Mouse (Mus musculus) heart, postnatal 25 days (tissue): ENCODE measurements around the gene Pink1. TPM values are rescaled to one million over a fixed set of nuclear protein-coding genes. Genes with fewer than 3 reads are reported as not detected.

Experiments
- DNase-seq: peaks from one replicate; pipeline ENCODE4 v3.0.0; 2022; ENCODE audit warnings: low spot score
- intact Hi-C: fragments of 180-260 bp; cut with DNase I; formaldehyde crosslinking; loops from one replicate; pipeline ENCODE4 v1.15.1; 2025
- total RNA-seq, 2 experiments: library from RNA; stranded (reverse); gene quantifications; 2 replicates each; pipeline ENCODE4 v1.2.3; 2021

Pink1 gene
- total RNA-seq, 2 experiments from 2014 or later = 560 to 591 TPM

DNA sequence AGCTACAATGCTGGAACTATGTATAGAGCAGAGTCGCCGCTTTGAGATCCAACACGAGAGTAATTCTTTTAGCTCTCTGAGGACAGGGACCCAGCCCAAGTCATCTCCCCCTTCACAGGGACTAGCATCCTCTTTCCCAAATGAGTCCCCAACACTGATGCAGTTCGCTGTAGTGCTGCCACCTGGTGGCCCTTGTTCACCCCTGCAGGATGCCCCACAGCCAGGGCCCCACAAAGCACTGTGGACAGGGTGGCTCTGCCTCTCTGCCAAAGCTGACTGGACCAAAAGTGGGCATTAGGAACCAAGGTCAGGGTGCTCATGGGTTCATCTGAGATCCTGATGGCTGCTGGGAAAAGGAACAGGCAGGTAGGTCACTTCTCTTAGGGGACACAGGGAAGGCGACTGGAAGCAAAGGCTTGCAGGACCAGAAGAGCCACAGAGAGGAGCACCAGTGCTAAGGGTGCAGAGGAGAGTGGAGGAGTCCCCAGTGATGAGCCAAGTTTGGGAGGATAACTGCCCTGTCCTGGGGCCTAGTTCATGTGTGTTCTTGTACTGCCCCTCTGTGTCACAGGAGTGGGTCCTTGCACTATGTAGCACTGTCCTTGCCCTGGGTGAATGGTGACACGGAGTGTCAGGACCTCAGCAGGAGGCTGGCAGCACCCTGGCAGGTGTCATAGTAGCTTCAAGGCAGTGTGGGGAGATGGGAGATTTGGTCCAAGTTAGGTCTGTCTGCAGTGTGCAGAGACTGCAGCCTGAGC lies 7.4 kb downstream of the Pink1 start:
- no peak for DNase-seq
- intact Hi-C loops = loop anchor here (1.0 to 2.0 kb wide), 2 partner anchors 60 to 108 kb away; no protein-coding TSS in a partner anchor

- no peak for DNase-seq
- intact Hi-C loops = no loop called here
Observed at GRCm38 (mm10) chr4:138316369-138316768, 9.7 kb downstream of the Pink1 start.

- intact Hi-C loops = no loop called here
Observed at GRCm38 (mm10) chr4:138315781-138316180, 10.3 kb downstream of the Pink1 start.

GRCm38 (mm10) chr4:138313795-138314194 lies 12.3 kb downstream of the Pink1 start:
- intact Hi-C loops = no loop called here
- no peak for DNase-seq

More at GRCm38 (mm10) chr4:138315781-138316180, 10.3 kb downstream of the Pink1 start:
- DNase-seq = no peak

GRCm38 (mm10) chr4:138313021-138313420 lies 13.1 kb downstream of the Pink1 start:
- intact Hi-C loops = no loop called here
- DNase-seq = no peak

DNA sequence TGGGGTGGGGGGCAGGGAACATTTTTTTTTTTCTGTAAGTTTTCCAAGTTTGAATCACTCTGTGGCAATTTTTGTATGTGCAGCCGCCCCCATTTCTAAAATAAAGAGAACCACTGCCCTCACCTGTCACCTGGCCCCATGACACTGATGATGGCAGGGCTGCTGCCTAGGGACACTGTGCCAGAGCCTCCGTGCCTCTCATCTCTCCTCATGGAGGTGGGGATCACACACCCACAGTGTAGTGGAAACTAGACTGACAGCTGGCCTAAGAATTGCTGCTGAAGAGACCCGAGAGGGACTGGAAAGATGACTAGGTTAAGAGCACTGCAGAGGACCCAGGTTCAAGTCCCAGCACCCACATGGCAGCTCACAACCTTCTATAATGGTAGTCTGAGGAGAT lies 14.0 kb downstream of the Pink1 start:
- intact Hi-C loops = no loop called here

DNA sequence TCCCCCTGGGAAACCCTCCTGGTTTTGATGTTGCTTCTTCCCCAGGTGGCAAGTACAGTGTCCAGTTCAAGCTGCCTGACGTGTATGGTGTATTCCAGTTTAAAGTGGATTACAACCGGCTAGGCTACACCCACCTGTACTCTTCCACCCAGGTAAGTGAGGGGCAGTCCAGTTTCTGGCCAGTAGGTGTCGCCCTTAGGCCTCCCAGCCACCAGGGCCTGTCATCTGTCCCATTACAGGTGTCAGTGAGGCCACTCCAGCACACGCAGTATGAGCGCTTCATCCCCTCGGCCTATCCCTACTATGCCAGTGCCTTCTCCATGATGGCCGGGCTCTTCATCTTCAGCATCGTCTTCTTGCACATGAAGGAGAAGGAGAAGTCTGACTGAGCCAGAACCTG lies 14.5 kb downstream of the Pink1 start:
- intact Hi-C loops = no loop called here
- no peak for DNase-seq

More for the DNA sequence above, 14.0 kb downstream of the Pink1 start:
- no peak for DNase-seq

- DNase-seq = no peak
- intact Hi-C loops = no loop called here
Observed at GRCm38 (mm10) chr4:138310311-138310910, 15.7 kb downstream of the Pink1 start.

DNA sequence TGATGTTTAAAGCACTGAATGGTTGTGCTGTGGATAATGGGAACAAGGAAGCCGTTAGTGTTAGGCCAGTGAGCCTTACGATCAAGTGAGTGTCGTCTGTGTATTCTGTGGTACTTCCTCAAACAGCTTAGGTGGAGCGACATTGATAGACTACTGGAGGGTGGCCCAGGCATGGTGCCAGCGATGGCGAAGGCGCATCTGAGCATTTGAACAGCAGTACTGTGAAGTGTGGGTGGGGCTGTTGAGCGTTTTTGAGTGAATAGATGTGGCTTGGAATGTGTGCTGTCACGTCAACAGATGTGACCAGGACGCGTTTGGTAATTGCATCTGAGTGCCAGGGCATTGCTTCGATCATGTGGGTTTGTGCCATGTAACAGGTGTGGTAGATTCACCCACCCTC lies 18.4 kb downstream of the Pink1 start:
- intact Hi-C loops = no loop called here
- no peak for DNase-seq

DNA sequence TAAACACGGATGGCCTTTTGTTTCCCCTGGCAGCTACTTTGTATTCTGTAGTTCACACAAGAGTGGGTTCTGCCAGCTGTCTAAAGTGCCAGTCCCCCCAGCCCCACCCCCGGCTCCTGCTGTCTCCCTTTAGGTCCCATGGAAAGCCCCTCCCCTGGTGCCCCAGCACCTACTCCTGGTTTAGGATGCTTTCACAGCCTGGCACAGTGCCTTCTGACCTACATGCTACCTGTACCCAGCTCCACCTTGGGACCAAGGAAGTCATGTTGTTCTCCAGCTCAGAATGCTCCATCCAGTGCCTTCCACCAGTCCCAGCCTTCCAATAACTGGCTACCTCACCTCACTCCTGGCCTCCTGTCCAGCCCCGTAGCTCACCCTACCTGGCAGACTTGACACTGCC lies 19.1 kb downstream of the Pink1 start:
- no peak for DNase-seq
- intact Hi-C loops = no loop called here

- intact Hi-C loops = no loop called here
- peak; percentile 96 for DNase-seq
Observed at GRCm38 (mm10) chr4:138304340-138305104, 21.6 kb downstream of the Pink1 start, which contains the start of gene Ddost. Gene Ddost, plus strand, starts transcription at chr4:138304730.

GRCm38 (mm10) chr4:138303742-138304141 lies 22.4 kb downstream of the Pink1 start:
- intact Hi-C loops = no loop called here
- DNase-seq = no peak

DNA sequence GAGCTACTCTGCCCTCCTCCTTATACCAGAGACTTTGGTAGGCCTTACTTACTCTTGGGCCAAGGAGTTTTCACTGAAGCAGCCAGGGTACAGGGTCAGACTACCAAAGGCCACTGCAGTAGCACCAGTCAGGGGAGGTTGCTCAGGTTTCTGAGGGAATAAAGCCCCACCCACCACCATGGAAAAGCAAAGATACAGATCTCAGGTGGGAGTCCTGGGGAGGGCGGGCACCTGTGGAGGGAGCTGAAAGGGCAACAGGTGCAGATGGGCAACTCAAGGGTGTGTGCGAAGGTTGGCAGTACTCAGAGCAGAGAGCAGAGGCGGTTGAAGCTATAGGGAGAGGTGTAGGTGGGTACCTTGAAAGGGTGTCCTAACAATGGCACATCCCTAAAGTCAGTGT lies 23.1 kb downstream of the Pink1 start:
- DNase-seq = no peak
- intact Hi-C loops = no loop called here

- intact Hi-C loops = no loop called here
- DNase-seq = no peak
Observed at GRCm38 (mm10) chr4:138301271-138301780, 24.8 kb downstream of the Pink1 start.

GRCm38 (mm10) chr4:138293949-138294550 lies 32.1 kb downstream of the Pink1 start:
- intact Hi-C loops = no loop called here
- no peak for DNase-seq

- intact Hi-C loops = no loop called here
- DNase-seq = no peak
Observed at GRCm38 (mm10) chr4:138293261-138293948, 32.7 kb downstream of the Pink1 start.

DNA sequence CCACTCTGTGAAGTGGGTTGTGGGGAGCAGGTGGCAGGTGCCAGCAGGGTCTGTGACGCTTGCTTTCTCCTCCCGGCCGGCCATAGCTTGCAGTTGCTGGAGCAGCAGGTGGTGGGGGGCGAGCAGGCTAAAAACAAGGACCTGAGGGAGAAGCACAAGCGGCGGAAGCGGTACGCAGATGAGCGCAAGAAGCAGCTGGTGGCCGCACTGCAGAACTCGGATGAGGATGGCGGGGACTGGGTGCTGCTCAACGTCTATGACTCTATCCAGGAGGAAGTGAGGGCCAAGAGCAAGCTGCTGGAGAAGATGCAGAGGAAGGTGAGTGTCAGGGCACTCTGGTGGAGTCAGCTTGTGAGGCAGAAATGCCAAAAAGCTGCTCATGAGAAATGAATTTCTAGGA lies 34.1 kb downstream of the Pink1 start:
- DNase-seq = no peak
- intact Hi-C loops = no loop called here

GRCm38 (mm10) chr4:138288691-138289090 lies 37.4 kb downstream of the Pink1 start:
- intact Hi-C loops = no loop called here
- DNase-seq = no peak

- intact Hi-C loops = no loop called here
- DNase-seq = no peak
Observed at GRCm38 (mm10) chr4:138286411-138286810, 39.7 kb downstream of the Pink1 start.

- no peak for DNase-seq
- intact Hi-C loops = no loop called here
Observed at GRCm38 (mm10) chr4:138282834-138283233, 43.3 kb downstream of the Pink1 start.
